Mouse (Mus musculus) bone marrow, adult 2 months (tissue): ENCODE measurements at regions not wholly inside any gene's neighbourhood (a gene's known extent, or its start where the extent isn't known, plus 50 kb on each side); places are given as distances from the start of the nearest gene placed in this dataset.

Experiments
- H3K27ac ChIP-seq: fragments of 200-500 bp; 2 replicates; pipeline ENCODE4 v1.5.1; 2012; ENCODE audit warnings: low read depth, mild to moderate bottlenecking, control low read depth, inconsistent platforms, low read length; ENCODE audit not compliant: control insufficient read depth, poor library complexity, insufficient read depth
- H3K4me1 ChIP-seq: fragments of 200-500 bp; 2 replicates; pipeline ENCODE4 v1.6.1; 2011; ENCODE audit warnings: low read length; ENCODE audit not compliant: control insufficient read depth, insufficient read depth
- H3K4me3 ChIP-seq: fragments of 200-500 bp; replicated peaks from 2 replicates; pipeline ENCODE3; 2011; ENCODE audit warnings: mild to moderate bottlenecking, low read depth, low read length, control low read depth; ENCODE audit not compliant: control insufficient read depth
- CTCF ChIP-seq: fragments of 200-500 bp; IDR thresholded peaks from 2 replicates; pipeline ENCODE4 v1.5.1; 2011; ENCODE audit warnings: low read length, control low read depth; ENCODE audit not compliant: control insufficient read depth, insufficient read depth
- POLR2A ChIP-seq: fragments of 200-500 bp; IDR thresholded peaks from 2 replicates; pipeline ENCODE4 v1.6.1; 2011; ENCODE audit warnings: low read depth, mild to moderate bottlenecking, control low read depth, low read length, borderline replicate concordance; ENCODE audit not compliant: control insufficient read depth
- WGBS: fragments of 180-500 bp; shearing (Covaris S2); methylation state at CpG from one replicate; pipeline ENCODE4 v1.1.7; 2018; 5-methylcytosine and 5-hydroxymethylcytosine counted together

DNA sequence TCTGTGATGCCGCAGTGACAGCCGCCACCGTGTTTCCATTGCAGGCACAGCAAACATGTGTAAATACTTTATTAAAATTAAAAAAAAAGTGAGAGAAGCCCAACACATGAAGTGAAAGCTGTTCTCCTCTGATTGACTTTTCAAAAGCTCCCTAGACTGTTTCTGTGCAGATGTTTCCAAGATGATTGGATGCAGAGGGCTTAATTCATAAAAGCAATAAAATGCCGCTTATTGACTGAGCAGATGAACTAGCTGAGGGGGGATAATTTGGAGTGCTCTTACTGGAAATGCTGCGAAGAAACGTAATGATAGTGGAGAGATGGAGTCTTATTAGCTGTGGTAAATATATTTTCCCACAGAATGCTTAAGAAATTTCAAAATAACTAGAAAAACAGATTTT, 170.4 kb downstream of the Rnf144a start:
- no peak overlapping the region for H3K27ac ChIP-seq
- H3K4me1 ChIP-seq, result no peaks in the 10 kb centered on the region
- no peak overlapping the region for H3K4me3 ChIP-seq
- WGBS, result 87% methylated on average over 6 of the region's 6 CpGs
- no peak for TF ChIP-seq POLR2A
- TF ChIP-seq CTCF, result no peak

GRCm38 (mm10) chr12:26227557-26228020, 187.5 kb downstream of the Rnf144a start:
- TF ChIP-seq POLR2A (no peak), CTCF (no peak)
- Histone ChIP-seq H3K27ac (no peak overlapping the region), H3K4me3 (no peak overlapping the region), H3K4me1 (no peaks in the 10 kb centered on the region)
- WGBS, result 88% methylated on average over 15 of the region's 15 CpGs

- Histone ChIP-seq H3K27ac (no peak overlapping the region), H3K4me3 (no peak overlapping the region), H3K4me1 (no peaks in the 10 kb centered on the region)
- WGBS, result 4% methylated on average over 2 of the region's 2 CpGs
- no peak for TF ChIP-seq POLR2A
- no peak for TF ChIP-seq CTCF
Observed at GRCm38 (mm10) chr12:26226363-26226762, 188.7 kb downstream of the Rnf144a start.

DNA sequence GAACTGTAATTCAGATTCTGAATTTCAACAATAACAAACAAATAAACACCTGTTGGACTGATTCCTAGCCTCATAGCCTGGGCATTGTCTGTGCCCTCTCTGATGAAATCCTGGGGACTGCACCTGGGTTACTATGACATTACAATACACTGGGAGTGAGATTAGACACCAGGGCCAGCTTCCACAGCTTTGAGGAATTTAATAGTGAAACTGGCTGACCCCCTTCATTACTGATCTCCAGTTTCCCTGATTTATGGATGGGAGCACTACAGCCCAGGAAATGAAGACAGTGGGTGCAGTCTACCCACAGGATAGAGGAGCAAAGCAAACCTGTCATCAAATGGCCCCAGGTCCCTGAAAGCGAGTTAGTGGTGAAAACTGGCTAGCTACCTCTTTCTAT, 202.6 kb downstream of the Rnf144a start:
- Histone ChIP-seq H3K27ac (no peak overlapping the region), H3K4me1 (no peaks in the 10 kb centered on the region), H3K4me3 (no peak overlapping the region)
- no peak for TF ChIP-seq CTCF
- TF ChIP-seq POLR2A, result no peak
- 48% methylated on average over 1 of the region's 1 CpGs for WGBS

GRCm38 (mm10) chr12:26211423-26211822, 203.6 kb downstream of the Rnf144a start:
- 71% methylated on average over 10 of the region's 10 CpGs for WGBS
- Histone ChIP-seq H3K4me1 (peaks cover 2% of the 10 kb centered on the region; the same call in 1 of the 2 replicates), H3K4me3 (no peak overlapping the region), H3K27ac (no peak overlapping the region)
- TF ChIP-seq POLR2A, result no peak
- no peak for TF ChIP-seq CTCF

- Histone ChIP-seq H3K4me3 (no peak overlapping the region), H3K27ac (no peak overlapping the region), H3K4me1 (peaks cover 2% of the 10 kb centered on the region; the same call in 1 of the 2 replicates)
- 37% methylated on average over 4 of the region's 4 CpGs for WGBS
- no peak for TF ChIP-seq POLR2A
- no peak for TF ChIP-seq CTCF
Observed at GRCm38 (mm10) chr12:26206751-26207150, 208.3 kb downstream of the Rnf144a start.

GRCm38 (mm10) chr12:26206036-26206435, 209.0 kb downstream of the Rnf144a start:
- TF ChIP-seq CTCF, result no peak
- TF ChIP-seq POLR2A, result no peak
- 82% methylated on average over 8 of the region's 8 CpGs for WGBS
- no peak overlapping the region for H3K4me3 ChIP-seq
- H3K4me1 ChIP-seq, result peaks cover 2% of the 10 kb centered on the region; the same call in 1 of the 2 replicates
- H3K27ac ChIP-seq, result no peak overlapping the region

- Histone ChIP-seq H3K4me3 (no peak overlapping the region), H3K4me1 (peaks cover 2% of the 10 kb centered on the region; the same call in 1 of the 2 replicates), H3K27ac (no peak overlapping the region)
- WGBS, result 64% methylated on average over 4 of the region's 4 CpGs
- TF ChIP-seq CTCF (no peak), POLR2A (no peak)
Observed at GRCm38 (mm10) chr12:26191982-26192576, 223.0 kb downstream of the Rnf144a start.

DNA sequence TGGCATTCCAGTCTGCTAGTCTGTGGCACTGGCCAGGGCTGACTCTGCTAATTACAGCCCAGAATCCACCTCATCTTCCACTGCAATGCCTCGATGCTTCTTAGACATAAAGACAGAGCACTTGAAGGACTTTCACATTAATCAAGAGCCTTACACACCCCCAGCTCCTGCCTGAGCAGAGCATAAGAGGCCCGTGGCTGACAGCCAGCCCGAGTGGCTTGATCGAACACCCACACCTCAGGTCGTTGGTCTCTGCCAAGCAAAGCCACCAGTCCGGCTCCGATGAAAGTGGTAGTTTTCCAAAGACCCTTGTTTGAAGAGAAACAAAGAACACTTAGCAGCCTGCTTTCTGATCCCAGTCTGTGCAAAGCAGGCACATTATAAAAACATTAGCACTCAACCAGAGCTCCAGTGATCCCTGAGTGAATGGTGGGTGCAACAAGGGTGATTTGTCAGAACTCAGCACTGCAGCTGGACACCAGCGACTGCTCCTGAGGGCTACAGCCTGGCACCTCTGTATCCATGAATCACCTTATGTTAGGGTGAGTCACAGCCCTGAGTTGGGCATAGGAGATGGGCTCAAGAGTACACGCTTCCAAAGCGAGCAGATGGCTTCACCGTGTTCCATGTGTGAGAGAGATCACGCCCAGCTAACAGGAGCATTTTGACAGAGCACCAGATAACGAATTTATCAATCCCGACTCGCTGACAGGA, 223.6 kb downstream of the Rnf144a start:
- Histone ChIP-seq H3K4me1 (peaks cover 3% of the 10 kb centered on the region; the same call in 1 of the 2 replicates), H3K27ac (no peak overlapping the region), H3K4me3 (no peak overlapping the region)
- TF ChIP-seq CTCF, result no peak
- TF ChIP-seq POLR2A, result no peak
- WGBS, result 80% methylated on average over 15 of the region's 15 CpGs
